Mouse (Mus musculus) adrenal gland, adult (tissue): ENCODE data around the gene Itgad.

Experiments used
- DNase-seq, 2 experiments: peaks; one replicate each; pipeline ENCODE4 v3.0.0; 2022 to 2023; ENCODE audit warnings: low spot score in 1 of 2; ENCODE audit not compliant: inconsistent age in 2 of 2

Itgad gene

DNA sequence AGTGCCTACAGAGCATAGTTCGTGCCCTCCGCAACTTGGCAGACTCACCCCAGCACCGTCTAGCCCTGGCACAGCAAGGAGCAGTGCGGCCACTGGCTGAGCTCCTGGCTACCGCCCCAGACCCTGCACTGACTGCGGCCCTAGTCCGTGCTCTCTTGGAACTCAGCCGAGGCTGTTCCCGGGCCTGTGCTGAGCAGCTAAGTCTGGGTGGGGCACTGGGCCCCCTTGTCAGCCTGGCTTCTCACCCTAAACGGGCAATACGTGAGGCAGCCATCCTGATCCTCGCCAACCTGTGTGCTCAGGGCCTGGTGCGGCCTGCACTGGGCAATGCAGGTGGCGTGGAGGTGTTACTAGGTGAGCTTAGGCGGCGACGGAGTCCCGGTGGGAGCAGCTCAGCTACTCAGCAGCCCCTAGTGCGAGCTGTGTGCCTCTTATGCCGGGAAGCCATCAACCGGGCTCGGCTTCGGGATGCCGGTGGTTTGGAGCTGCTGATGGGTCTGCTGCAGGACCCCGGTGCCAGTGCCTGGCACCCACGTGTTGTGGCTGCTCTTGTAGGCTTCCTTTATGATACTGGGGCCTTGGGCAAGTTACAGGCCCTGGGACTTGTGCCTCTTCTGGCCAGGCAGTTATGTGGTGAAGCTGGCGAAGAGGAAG, 86.1 kb downstream of the Itgad start:
- DNase-seq, result peak; percentile 34 to 56

DNA sequence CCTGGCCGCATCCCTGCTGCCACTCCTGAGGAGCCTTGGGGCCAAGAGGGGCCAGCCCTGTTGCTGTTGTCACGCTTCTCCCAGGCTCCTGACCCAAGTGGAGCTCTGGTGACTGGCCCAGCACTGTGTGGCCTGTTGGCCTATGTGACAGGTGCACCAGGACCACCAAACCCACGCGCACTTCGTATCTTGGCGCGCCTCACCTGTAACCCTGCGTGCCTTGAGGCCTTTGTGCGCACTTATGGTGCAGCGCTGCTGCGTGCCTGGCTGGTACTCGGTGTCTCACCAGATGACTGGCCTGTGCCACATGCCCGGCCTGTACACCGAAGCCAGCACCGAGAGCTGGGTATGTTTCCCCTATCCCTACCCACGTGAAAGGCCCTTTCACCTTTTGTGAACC, 88.2 kb downstream of the Itgad start:
- no peak for DNase-seq

DNA sequence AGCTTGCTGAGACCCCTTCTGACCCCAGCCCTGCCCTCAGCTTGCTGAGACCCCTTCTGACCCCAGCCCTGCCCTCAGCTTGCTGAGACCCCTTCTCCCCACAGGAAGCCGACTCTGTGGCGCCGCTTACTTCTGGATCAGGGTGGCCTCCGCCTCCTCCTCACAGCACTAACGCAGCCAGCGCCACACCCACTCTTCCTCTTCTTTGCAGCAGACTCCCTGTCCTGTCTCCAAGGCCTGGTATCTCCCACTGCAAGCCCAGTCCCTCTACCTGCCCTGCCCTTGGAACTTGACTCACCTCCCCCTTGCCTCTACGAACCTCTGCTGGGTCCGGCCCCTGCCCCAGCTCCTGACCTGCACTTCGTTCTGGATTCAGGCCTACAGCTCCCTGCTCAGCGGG, 89.7 kb downstream of the Itgad start:
- peak in 1 of 2 experiments; percentile 26 for DNase-seq

DNA sequence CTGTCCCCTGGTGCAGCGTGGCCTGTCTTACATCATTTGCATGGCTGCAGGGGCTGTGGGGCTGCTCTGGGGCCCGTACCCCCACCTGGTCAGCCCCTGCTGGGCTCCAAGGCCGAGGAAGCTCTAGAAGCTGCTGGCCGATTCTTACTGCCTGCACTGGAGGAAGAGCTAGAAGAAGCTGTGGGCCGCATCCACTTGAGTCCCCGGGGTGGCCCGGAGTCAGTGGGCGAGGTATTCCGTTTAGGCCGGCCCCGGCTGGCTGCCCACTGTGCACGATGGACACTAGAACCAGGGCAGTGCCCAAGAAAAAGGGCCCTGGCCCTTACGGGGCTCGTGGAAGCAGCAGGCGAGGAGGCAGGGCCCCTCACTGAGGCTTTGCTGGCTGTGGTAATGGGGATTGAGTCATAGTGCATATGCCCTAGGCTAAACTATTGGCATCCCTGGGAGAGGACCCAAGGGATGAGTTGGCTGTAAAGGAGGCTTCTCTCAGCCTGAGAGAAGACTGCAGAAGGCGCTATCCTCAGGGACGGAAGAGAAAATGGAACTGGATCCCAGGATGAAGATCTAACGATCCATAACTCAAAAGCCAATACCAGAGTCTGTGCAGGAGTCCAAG, 90.3 kb downstream of the Itgad start:
- DNase-seq, result no peak

DNA sequence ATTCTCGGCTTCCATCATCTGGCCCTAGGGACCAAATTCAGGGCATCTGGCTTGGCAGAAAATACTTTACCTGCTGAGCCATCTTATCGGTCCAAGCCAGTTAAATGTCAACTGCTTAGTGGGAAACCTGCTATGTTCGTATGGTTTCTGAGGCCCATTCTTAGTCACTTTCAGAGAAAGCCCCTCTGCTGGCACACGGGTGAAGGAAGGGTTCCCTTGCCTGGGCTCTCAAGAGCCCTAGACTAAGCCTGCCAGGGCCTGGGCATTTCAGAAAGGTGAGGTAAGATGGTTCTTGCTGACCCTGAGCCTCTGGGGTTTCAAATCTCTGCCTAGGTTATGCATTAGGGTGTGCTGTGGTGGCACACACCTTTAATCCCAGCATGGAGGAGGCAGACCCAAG, 91.4 kb downstream of the Itgad start:
- DNase-seq, result no peak

DNA sequence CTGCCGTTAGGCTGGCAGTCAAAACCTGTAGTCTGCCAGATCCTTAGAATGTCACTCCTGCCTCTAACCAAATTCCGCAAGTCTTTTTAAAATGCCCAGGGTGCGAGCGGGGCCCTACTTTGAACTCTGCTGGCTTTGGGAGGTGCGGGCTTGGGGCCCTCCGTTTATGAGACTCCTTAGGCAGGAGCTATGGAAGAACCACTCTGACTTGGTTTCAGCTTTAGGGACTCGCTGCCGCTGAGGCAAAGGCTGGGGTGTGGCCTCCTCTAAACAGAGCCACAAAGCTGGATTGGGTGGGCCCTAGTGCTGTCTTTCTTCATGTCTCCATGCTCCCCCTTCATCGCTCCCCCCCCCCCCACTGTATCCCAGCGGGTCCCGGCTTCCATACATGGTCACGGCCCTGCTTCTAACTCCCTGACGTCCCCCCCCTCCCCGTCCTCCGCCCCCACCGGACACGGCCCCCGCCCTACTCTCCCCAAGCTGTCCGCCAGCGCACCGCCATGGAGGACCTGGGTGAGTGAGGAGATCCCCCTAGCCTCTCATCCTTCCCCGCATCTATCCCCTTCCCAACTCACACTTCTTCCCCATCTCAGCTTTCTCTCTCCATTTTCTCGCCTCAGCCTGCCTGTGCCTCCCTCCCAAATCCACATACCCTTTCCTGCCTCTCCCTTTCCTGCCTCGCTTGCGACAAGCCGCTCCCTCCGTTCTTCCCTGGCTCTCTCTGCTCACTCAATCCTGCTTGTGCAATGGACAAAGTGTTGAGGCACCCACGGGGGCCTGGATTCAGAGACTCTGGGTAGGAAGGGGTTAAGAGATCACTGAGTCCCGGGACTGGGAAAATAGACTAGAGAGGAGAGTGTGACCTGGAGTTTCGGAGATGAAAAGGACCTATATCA, 92.6 kb downstream of the Itgad start, which contains the start of gene Tgfb1i1:
Gene Tgfb1i1 (plus strand): TSS at position 317 of the 896 bp plus-strand sequence.
- peak; percentile 55 to 83 for DNase-seq

DNA sequence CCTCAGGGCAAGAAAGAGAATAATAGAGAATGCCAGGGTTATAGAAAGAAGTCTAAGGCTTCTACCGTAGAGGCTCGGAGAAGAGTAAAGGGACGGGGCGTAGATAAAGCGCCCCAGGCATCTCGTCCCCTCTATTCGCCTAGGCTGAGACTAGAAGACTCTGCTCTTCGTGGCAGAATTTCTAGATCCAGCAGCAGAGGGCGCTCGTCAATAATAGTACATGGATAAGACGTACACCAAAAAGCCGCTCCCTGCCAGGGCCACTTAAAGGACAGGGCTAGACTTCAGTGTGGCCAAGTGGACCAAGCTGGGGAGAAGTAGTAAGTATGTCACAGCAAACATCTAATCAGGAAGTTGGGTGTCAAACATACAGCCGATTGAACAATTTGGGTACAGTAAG, 93.3 kb downstream of the Itgad start:
- peak; percentile 86 to 94 for DNase-seq

DNA sequence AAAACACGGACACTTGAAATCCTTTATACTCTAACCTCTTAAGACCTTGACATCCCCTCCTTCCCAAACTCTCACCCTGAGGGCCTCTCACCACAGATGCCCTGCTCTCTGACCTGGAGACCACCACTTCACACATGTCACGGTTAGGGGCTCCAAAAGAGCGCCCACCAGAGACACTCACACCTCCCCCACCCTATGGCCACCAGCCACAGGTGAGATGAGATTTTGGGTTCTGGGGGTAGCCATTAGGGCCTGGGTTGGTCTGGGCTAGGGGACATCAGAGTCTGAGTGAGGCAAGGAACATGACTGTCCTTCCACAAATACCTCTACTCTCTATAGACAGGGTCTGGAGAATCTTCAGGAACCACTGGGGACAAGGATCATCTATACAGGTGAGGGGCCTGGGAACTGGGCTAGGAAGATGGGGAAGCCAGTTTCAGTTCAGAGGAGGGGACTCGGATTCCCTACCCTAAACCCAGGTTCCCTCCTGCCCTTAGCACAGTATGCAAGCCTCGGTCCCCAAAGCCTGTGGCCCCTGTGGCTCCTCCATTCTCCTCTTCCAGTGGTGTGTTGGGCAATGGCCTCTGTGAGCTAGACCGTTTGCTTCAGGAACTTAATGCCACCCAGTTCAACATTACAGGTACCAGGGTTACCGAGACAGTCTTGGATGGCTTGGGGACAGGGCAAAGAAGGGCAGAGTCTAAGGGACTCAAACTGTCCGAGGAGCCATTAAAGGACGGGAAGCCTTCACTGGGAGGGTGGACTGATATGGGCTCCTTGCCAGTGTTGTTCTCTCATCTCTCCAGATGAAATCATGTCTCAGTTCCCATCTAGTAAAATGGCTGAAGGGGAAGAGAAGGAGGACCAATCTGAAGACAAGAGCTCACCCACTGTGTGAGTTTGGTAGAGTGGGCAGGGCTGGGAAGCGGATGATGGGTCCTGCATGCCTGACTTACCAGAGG, 94.2 kb downstream of the Itgad start:
- no peak for DNase-seq

DNA sequence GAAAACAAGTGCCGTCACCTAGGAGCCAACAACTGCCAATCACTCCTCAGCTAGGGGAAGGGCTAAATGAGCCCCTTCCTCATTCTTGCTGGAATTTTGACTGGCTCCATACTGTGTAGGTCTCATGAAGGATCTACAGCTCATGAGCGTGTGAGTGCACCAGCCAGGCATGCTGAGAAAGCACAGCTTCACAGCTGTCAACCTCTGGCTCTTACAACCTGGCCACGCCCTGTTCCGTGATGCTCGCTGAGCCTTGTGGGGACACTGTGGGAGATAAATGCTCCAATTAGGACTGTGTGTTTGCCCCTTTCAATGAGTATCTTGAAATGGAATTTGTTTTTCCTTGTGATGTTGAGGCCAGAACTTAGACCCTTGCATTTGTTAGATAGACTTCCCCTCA, 95.8 kb downstream of the Itgad start:
- DNase-seq, result no peak

DNA sequence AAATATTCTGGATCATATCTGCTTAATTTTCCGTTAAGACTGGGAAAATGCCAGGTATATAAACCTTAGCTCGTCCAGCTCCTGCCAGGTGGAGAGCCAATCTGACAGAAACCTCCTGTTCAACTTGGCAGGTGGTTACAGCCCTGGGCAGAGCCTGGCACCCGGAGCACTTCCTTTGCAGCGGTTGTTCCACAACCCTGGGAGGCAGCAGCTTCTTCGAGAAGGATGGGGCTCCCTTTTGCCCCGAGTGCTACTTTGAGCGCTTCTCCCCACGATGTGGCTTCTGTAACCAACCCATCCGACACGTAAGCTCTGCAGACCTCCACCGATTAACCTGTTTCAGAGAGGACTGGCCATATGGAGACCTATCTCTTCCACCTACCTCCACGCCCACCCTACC, 97.8 kb downstream of the Itgad start:
- DNase-seq, result no peak

DNA sequence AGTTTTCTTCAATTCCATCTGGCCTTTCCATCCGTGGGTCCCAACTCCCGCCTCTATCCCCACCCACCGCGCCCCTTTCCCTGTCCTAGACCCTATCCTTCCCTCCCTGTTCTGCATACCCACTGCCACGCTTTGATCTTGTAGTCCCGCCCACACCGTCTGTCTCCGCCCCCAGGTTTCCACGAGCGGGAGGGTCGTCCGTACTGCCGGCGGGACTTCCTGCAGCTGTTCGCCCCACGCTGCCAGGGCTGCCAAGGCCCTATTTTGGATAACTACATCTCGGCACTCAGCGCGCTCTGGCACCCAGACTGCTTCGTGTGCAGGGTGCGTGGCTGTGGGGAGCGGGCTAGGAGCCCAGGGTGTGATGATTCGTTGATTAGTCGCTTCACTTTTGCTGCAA, 98.4 kb downstream of the Itgad start:
- DNase-seq, result no peak

DNA sequence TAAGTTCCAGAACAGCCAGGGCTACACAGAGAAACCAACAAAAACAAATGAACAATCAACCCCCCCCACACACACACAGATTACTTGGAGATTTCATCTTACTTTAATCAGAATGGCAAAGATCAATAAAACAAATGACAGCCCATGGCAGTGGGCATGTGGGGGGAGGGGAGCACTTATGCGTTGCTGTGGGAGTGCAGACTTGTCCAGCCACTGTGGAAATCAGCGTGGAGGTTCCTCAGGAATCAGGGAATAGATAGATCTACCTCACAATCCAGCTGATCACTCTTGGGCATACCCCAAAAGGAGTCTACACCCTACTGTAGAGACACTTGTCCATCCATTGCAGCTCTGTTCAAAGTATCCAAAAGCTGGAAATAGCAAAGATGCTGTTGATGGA, 100.8 kb downstream of the Itgad start:
- DNase-seq, result no peak

DNA sequence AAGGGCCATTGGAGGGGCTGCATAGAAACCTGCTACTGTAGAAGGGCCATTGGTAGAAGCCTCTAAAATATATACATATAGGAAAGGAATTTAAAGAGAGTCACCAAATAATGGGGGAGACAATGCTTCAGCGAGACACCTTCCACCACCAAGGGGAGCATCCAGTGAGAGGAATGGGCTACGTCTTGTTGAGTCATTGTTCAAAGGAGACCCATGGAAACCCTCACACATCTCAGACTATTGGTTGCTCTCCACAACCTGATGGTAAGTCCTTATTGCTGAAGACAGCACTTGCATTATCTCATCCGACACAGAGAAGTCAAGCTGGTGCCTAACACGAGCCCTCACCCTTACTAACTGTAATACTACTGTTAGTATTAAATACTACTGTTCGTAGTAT, 101.6 kb downstream of the Itgad start:
- no peak for DNase-seq

DNA sequence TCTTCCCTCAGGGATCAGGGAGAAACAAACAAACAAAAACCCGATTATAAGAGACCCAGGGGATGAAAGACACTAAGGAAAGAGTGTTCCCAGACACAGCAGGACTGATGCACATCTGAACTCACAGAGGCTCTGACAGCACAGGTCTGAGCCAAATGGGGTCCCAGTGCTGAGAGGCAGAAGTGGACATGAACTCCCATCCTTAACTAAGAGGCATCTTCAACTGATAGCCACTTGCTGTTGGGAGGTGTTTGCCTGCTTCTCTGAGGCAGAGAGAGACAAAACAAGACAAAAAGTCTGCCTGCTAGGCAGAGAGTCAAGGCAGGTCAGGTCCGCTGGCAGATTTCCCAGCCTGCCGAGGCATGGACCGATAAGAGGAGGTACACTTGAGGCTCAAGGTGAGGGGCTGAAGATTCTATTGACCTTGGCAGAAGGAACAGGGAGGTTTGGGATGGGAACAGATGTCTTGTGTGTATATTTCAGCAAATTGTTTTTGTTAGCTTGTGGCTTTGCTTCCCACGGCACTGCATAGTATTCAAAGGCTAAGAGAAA, 102.7 kb downstream of the Itgad start:
- peak; percentile 61 to 72 for DNase-seq

DNA sequence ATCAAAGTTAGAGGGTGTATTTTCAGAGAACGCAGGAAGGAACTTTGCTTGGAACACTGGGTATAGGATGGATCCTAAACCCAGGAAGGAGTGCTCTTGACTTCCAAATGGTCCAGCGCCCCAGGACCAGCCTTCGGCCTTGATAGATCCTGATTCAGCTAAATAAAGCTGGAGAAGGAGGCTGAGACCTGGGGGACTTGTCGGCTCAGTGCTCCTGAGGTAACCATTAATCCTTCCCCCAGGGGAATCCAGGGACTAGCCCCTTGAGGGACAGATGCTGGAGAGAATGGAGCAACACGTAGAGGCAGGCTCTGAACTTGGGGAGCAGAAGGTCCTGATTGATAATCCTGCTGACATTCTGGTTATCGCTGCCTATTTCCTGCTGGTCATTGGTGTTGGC, 111.2 kb downstream of the Itgad start, which contains the start of gene Slc5a2:
Gene Slc5a2 (plus strand): TSS at position 247 of the 400 bp plus-strand sequence.
- no peak for DNase-seq

DNA sequence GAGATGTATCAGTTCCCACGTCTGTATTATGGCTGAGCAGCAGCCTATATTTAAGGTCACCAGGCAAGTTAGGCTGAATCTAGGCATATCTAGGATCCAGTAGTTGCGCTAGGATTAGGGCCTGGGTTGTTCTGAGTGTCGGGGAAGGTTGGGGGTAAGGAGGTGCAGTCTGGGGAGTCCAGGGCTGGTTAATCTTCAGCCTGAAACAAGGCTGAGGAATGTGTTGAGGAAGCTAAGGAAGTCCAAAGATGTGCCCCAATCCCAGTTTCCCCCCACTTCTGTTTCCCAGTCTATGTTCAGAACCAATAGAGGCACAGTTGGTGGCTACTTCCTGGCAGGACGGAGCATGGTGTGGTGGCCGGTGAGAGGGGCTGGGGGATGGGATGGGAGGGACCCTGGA, 111.9 kb downstream of the Itgad start:
- no peak for DNase-seq

DNA sequence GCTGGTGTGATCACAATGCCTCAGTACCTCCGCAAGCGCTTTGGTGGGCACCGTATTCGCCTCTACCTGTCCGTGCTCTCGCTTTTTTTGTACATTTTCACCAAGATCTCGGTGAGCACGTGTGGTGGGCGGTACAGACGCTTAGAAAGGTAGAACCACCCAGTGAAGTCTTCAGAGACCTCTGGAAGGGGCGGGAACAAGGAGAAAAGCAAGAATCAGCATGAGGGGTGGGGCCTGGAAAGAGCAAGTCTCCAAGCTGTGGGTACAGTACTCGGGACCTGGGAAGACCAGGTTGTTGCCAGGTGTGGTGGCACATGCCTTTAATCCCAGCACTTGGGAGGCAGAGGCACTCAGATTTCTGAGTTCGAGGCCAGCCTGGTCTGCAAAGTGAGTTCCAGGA, 113.2 kb downstream of the Itgad start:
- DNase-seq, result no peak

DNA sequence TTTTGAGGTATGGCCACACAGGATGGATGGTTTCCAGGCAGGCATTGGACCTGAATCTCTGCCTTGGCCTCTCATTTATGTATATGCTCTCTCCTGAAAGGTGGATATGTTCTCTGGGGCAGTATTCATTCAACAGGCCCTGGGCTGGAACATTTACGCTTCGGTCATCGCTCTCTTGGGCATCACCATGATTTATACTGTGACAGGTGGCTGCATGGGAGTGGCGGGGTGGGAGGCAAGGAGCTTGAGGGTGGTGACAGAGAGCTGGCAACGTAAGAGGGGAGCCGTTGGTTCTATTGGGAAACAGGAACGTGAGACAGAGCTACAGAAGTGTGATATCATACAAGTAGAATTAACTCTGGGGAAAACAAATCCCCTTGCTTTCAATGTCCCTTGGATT, 113.6 kb downstream of the Itgad start:
- DNase-seq, result no peak

DNA sequence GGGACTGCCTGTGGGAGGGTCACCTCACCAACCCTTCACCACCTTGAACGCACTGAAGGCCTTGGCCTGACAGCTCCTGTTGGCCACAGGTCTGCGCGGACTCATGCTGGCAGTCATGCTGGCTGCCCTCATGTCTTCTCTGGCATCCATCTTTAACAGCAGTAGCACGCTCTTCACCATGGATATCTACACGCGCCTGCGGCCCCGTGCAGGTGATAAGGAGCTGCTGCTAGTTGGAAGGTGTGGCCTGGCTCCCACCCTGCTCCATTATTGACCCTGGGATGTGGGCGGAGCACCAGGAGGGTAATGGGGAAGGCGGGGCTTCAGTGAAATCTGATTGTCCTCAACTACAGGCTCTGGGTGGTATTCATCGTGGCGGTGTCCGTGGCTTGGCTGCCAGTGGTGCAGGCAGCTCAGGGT, 116.3 kb downstream of the Itgad start:
- no peak for DNase-seq

DNA sequence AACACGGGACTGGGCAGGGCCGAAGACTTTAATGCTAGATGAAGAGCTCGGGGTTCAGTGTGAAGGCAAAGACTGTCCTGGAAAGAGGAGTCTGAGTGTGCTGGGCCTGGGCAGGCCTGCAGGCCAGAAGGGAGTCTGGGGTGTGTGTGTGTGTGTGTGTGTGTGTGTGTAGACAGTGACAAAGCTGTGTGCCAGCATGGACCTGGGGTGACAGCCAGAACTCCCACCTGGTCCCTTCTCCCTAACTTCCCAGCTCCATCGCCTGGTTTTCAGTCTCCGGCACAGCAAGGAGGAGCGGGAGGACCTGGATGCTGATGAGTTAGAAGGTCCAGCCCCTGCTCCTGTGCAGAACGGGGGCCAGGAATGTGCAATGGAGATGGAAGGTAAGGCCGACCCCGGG, 117.3 kb downstream of the Itgad start:
- no peak for DNase-seq
